Mouse (Mus musculus) fibroblast of lung, adult 2 months (primary cell): ENCODE results near the gene Tvp23a.
A peak's percentile ranks its signal among the peaks of the same experiment; 100 is the strongest.

Source experiments
- DNase-seq: peaks from one replicate; pipeline ENCODE4 v3.0.0-alpha.2; 2011; ENCODE audit warnings: low read depth

The Tvp23a gene

DNA sequence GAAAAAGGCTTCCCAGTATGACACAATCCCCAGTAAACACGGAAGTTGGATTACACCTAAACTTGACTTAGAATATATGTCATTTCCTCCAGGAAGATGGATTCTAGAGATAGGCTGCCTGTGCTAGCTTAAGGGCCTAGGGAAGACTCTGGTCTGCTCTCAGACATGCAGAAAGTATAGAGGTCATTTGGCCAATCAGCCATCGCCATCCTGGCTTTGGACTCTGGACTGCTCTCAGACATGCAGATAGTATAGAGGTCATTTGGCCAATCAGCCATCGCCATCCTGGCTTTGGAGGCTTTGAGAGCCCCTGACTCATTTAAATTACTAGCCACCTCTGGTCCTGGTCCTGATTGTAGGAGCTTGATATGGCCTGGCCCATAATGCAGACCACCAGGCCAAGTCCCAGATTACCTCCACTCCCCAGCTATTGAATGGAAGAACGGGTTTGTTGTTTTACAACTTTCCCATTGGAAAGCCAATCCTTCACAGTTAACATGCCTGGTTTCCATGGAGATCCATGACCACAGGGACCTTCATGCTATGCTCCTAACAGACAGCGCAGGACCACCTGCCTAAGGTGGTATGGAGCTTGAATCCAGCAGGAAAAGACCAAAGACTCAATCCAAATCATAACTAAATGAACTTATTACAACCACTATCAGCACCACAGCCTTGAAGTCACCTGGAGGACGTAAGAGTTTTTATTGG lies 6.9 kb upstream of the Tvp23a start:
- DNase-seq, result no peak

DNA sequence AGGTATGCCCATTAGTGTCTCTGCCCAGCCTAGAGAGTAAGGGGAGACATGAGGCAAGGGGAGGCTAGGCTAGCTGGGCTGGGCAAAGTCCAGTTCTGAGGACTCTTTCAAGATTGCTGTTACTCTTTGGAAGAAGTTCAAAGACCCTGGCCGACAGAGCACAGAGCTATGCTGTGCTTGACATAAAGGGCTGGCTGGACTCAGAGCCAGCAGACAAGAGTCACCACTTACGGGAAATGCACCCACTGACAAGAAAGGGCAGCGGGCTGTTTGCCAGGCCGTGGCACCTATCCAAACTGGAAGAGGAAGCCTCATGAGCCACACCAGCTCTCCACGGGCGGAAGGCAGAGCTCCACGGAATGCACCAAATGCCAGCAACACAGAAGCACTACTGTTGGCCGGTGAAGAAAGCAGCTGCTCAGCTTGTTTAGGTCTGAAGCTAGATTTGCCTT lies 5.3 kb upstream of the Tvp23a start:
- DNase-seq, result peak; percentile 62

DNA sequence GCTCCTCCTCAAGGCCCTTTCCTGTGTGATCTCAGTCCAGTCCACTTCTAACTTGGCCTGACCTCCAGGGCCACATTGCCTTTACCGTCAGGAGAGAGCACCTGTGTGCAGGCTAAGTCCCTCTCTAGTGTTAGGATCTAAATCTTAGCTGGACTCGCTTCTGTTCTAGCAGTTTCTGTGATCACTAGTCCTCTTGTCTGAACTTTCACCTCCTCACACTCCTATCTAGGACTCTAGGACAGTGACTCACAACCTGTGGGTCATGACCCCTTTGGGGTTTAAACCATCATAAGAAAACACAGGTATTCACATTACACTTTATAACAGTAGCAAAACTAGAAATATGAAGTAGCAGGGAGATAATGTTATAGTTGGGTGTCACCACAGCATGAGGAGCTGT lies 4.7 kb upstream of the Tvp23a start:
- no peak for DNase-seq

GRCm38 (mm10) chr16:10448931-10449330 lies 1.8 kb upstream of the Tvp23a start:
- no peak for DNase-seq

DNA sequence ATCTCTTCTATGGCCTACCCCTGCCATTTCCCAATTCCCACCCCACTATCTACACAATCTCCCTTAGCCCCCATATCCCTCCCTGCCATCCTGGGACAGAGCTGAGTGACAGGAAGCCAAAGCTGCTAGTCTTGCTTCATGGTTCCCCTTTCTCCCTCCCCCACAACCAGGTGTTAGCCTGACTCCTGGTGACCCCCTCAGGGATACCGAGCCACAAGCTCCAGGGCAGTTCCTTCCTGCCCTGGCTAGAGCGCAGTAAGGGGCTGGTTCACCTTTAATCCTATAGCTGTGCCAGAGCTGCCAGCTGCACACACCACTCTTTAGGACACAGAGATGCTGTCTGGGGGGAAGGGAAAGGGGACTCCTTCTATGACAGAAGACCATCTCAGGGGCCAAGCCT lies 619 bp upstream of the Tvp23a start:
- no peak for DNase-seq

GRCm38 (mm10) chr16:10446573-10447263 lies 444 bp downstream of the Tvp23a start:
- DNase-seq, result no peak

- DNase-seq, result no peak
Observed at GRCm38 (mm10) chr16:10443723-10444122, 3.4 kb downstream of the Tvp23a start.

DNA sequence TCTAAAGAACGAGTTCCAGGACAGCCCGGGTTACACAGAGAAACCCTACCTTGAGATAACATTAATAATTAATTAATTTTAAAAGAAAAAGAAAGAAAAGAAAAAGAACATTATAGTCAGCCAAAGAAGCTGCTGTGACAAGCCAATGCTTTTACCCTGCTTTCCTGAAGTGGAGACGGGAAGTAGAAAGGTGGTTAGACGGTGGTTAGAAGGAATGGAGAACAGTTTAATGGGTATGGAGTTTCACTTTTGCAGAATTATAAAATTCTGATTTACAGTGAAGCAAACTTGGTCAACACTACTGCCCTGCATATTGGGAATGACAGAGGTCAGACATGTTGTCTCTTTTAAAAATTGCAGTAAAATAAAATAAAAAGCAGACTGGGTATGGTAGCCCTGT lies 5.4 kb downstream of the Tvp23a start:
- DNase-seq, result no peak

DNA sequence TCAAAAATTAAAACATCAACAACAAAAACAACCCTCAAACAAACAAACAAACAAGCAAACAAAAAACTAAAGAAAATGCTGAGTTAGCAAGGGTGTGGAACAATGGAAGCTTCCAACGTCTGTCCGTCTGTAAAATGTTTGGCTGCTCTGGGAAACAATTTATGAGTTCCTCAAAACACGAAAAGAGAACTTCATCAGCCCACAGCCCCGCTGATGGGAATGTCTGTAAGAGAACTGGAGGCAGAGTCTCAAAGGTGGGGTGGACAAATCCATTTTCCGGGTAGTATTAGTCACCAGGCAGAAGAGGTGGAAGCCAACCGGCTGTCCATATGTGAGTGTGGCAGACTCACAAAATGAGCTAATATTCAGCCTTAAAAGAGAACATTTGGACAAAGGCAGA lies 5.8 kb downstream of the Tvp23a start:
- no peak for DNase-seq

DNA sequence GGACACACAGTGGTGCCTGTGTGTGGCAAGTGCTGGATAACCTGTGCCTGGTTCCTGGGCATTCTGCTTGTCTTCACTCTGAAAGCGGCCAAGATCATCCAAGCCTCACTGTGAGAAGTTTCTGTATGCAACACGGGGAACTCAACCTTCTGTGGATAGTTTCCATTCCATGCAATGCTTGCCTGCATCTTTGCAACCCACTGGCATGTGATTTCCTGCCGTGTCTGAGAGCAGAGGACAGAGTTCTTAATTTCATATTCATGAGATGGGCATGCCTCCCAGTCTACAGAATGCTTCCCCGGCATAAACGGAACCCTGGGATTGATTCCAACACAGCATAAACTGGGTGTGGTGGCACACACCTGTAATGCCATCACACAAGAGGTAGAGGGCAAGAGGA lies 9.1 kb downstream of the Tvp23a start:
- DNase-seq, result no peak

GRCm38 (mm10) chr16:10436166-10436565 lies 11.0 kb downstream of the Tvp23a start:
- no peak for DNase-seq

- DNase-seq, result no peak
Observed at GRCm38 (mm10) chr16:10433344-10433743, 13.8 kb downstream of the Tvp23a start.

DNA sequence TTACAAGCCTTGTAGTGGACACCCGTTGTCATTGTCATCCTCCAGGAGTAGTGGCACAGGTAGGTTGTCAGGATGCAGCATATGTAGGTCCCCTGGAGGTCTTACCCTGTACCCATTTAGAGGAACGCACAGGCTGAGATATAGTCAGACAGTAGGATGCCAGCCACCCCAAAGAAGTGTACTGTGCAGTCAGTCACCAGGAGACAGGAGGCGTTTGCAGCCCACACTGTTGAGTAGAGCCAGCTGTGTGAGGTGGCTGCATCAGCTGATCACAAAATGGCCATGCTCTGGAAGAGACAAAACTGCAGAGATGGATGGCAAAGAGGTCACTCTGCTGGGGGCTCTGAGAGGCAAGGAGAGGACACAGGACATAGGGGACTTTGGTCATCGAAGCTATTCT lies 14.8 kb downstream of the Tvp23a start:
- DNase-seq, result no peak

- DNase-seq, result no peak
Observed at GRCm38 (mm10) chr16:10431911-10432310, 15.3 kb downstream of the Tvp23a start.

- DNase-seq, result no peak
Observed at GRCm38 (mm10) chr16:10420447-10421054, 26.6 kb downstream of the Tvp23a start.

- no peak for DNase-seq
Observed at GRCm38 (mm10) chr16:10417723-10418259, 29.4 kb downstream of the Tvp23a start.

DNA sequence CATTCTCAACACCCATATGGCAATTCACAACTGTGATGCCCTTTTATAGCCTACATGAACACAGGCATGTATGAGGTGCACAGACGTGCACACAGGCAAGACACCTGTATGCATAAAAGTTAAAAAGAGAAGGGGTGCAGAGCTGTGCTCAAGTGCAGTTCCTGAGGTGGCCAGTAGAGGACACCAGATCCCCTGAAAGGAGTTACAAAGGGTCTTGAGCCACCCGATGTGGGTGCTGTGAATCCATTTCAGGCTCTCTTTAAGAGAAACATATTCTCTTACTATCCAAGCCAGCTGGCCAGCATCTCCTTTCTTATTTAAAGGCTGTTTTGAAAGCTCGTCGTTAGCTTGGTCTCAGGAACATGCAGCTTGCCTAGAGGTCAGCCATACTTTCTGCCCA lies 30.3 kb downstream of the Tvp23a start:
- no peak for DNase-seq

DNA sequence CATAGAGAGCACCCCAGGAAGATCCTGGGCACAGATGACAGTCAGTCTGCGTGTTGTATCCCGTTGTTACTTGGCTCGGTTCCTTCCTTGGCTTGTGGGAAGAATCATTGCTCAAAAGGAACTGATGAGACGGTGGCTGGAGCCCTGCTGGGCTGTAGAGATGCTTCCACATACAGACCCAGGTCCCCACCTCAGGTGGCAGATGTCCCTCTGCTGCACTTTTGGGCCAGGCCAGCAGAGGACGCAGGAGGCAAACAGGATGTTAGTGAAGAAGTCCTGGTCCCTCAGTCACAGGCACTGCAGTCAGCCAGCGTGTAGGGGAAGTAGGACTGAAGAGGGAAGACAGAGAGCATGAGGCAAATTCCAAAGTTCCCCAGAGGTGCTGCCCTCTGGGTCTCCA lies 31.2 kb downstream of the Tvp23a start:
- no peak for DNase-seq

GRCm38 (mm10) chr16:10411764-10412746 lies 35.1 kb downstream of the Tvp23a start, which contains the start of gene Nubp1:
Gene Nubp1, plus strand, starts transcription at chr16:10411948.
- peak; percentile 86 for DNase-seq

DNA sequence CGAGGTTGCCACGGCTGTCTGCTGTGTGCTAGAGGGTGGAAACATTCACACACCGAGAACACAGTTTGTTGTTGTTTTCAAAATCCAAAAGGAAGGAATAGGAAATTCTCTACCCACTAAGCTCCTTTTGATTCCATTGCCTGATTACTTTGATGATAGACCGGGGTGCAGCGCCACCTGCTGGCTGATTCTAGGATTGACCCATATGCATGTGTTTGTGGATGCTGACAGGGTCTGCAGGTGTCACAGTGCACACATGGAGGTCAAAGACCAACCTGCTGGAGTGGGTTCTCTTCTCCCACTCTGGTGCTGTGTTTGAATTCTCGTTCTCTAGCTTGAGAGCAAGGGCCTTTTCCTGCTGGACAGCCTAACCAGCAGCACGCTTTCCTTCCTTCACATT lies 48.0 kb downstream of the Tvp23a start:
- DNase-seq, result peak; percentile 32

- no peak for DNase-seq
Observed at GRCm38 (mm10) chr16:10398755-10399154, 48.4 kb downstream of the Tvp23a start.
